Mouse (Mus musculus) liver, postnatal 0 days (tissue): ENCODE results near the gene Olfr1002. TPM values are rescaled to one million over a fixed set of nuclear protein-coding genes. Genes with fewer than 3 reads are reported as not detected.
"Not testable (repeated sequence)": the region's sequence is repeated elsewhere in the genome, so short reads cannot be mapped to it uniquely, and the experiment has no call there.

Experiments used
- ATAC-seq: fragments of 200-750 bp; cut with Nextera tagmentation; 2 replicates; pipeline ENCODE4 v1.8.0; 2017; ENCODE audit warnings: mild to moderate bottlenecking, moderate library complexity
- DNase-seq: peaks from one replicate; pipeline ENCODE4 v3.0.0-alpha.2; 2016
- H3K27ac ChIP-seq: fragments of 300-500 bp; sonication (generic); 2 replicates; pipeline ENCODE4 v1.5.1; 2014; ENCODE audit warnings: antibody characterized with exemption, moderate library complexity, mild to moderate bottlenecking, low read depth
- H3K27me3 ChIP-seq: fragments of 300-500 bp; sonication (generic); 2 replicates; pipeline ENCODE4 v1.6.1; 2014; ENCODE audit warnings: low read length, control low read depth, mixed read lengths; ENCODE audit not compliant: insufficient read depth
- H3K36me3 ChIP-seq: fragments of 300-500 bp; sonication (generic); replicated peaks from 2 replicates; pipeline ENCODE4 v1.6.1; 2014; ENCODE audit warnings: mild to moderate bottlenecking, control low read depth, low read length, moderate library complexity, mixed read lengths; ENCODE audit not compliant: insufficient read depth
- H3K4me1 ChIP-seq: fragments of 300-500 bp; sonication (generic); 2 replicates; pipeline ENCODE4 v1.6.1; 2014; ENCODE audit warnings: antibody characterized with exemption, mild to moderate bottlenecking, control low read depth; ENCODE audit not compliant: insufficient read depth
- H3K4me2 ChIP-seq: fragments of 300-500 bp; sonication (generic); 2 replicates; pipeline ENCODE4 v1.6.1; 2014; ENCODE audit warnings: low read depth, mild to moderate bottlenecking, low read length, moderate library complexity, mixed read lengths
- H3K4me3 ChIP-seq: fragments of 300-500 bp; sonication (generic); 2 replicates; pipeline ENCODE4 v1.5.1; 2014; ENCODE audit warnings: low read depth, low read length
- H3K9ac ChIP-seq: fragments of 300-500 bp; sonication (generic); replicated peaks from 2 replicates; pipeline ENCODE4 v1.6.1; 2014; ENCODE audit warnings: mild to moderate bottlenecking, moderate library complexity
- H3K9me3 ChIP-seq: fragments of 300-500 bp; sonication (generic); 2 replicates; pipeline ENCODE4 v1.6.1; 2016; ENCODE audit warnings: mild to moderate bottlenecking, control low read depth, low read length, mixed read lengths
- CTCF ChIP-seq: sonication (generic); IDR thresholded peaks from 2 replicates; pipeline ENCODE4 v1.5.1; 2016; ENCODE audit warnings: antibody characterized with exemption, low read depth
- EP300 ChIP-seq: IDR thresholded peaks from 2 replicates; pipeline ENCODE4 v1.6.1; 2016; ENCODE audit warnings: antibody characterized with exemption, low read depth, mild to moderate bottlenecking
- WGBS: fragments of 180-500 bp; shearing (Covaris S2); extraction: QIAGEN DNeasy Blood & Tissue Kit; methylation state at CpG from one replicate; pipeline ENCODE4 v1.1.7; 2014; ENCODE audit not compliant: insufficient replicate concordance; 5-methylcytosine and 5-hydroxymethylcytosine counted together
- polyA plus RNA-seq: library from polyadenylated mRNA; unstranded; fragments of >200 nt; fragmentation: Nextera tagmentation; extraction: Ambion mirVana; gene quantifications from 2 replicates; pipeline ENCODE4 v1.2.1, GENCODE M21; 2015

Gene Olfr1002
- polyA plus RNA-seq: not detected in 2 replicates

GRCm38 (mm10) chr2:85650604-85651003 is at the start of gene Olfr1002:
Gene Olfr1002 (minus strand): TSS chr2:85650704.
- TF ChIP-seq CTCF: no peak
- TF ChIP-seq EP300: no peak
- ATAC-seq: no peak
- H3K4me3 ChIP-seq: no peak within 1 kb of the TSS

GRCm38 (mm10) chr2:85689131-85689530 is 38.6 kb upstream of the Olfr1002 start, which contains the start of gene Olfr1008:
Gene Olfr1008 (plus strand): TSS chr2:85689431.
- no peak for DNase-seq
- Histone ChIP-seq H3K9ac (no peak within 1 kb of the TSS), H3K27me3 (no peaks in the 10 kb centered on the region), H3K9me3 (peaks cover 2% of the 10 kb centered on the region; the same call in 1 of the 2 replicates), H3K36me3 (no peaks in the 10 kb centered on the region), H3K4me2 (no peak within 1 kb of the TSS), H3K4me3 (no peak within 1 kb of the TSS), H3K4me1 (no peaks in the 10 kb centered on the region), H3K27ac (no peak within 1 kb of the TSS)
- ATAC-seq: no peak
- TF ChIP-seq CTCF (no peak), EP300 (no peak)

More at GRCm38 (mm10) chr2:85650604-85651003, at the start of gene Olfr1002:
- no peak within 1 kb of the TSS for H3K4me2 ChIP-seq
- no peaks in the 10 kb centered on the region for H3K36me3 ChIP-seq
- no peak for DNase-seq
- H3K27ac ChIP-seq: no peak within 1 kb of the TSS
- H3K27me3 ChIP-seq: no peaks in the 10 kb centered on the region
- 74% methylated on average over 1 of the region's 1 CpGs for WGBS
- no peaks in the 10 kb centered on the region for H3K4me1 ChIP-seq
- no peaks in the 10 kb centered on the region for H3K9me3 ChIP-seq
- no peak within 1 kb of the TSS for H3K9ac ChIP-seq

GRCm38 (mm10) chr2:85678667-85679066 is 28.2 kb upstream of the Olfr1002 start, which contains the start of gene Olfr1006:
Gene Olfr1006 (minus strand): TSS chr2:85678767.
- H3K9me3 ChIP-seq: no peaks in the 10 kb centered on the region
- H3K27me3 ChIP-seq: no peaks in the 10 kb centered on the region
- H3K4me2 ChIP-seq: no peak within 1 kb of the TSS
- DNase-seq (no peak), ATAC-seq (no peak)
- no peak within 1 kb of the TSS for H3K4me3 ChIP-seq
- TF ChIP-seq EP300: no peak
- TF ChIP-seq CTCF: no peak
- no peak within 1 kb of the TSS for H3K9ac ChIP-seq
- no peaks in the 10 kb centered on the region for H3K4me1 ChIP-seq
- H3K36me3 ChIP-seq: no peaks in the 10 kb centered on the region
- H3K27ac ChIP-seq: no peak within 1 kb of the TSS

- not testable (repeated sequence) for H3K9me3 ChIP-seq, H3K4me2 ChIP-seq, H3K9ac ChIP-seq, ATAC-seq, H3K27ac ChIP-seq, H3K4me1 ChIP-seq, H3K4me3 ChIP-seq, DNase-seq, H3K36me3 ChIP-seq, H3K27me3 ChIP-seq
Observed at GRCm38 (mm10) chr2:85664355-85664754, 13.9 kb upstream of the Olfr1002 start, which contains the start of gene Olfr154. Gene Olfr154 (minus strand): TSS chr2:85664455.

- Histone ChIP-seq H3K27me3 (no peaks in the 10 kb centered on the region), H3K27ac (no peak within 1 kb of the TSS), H3K4me3 (no peak within 1 kb of the TSS), H3K4me2 (no peak within 1 kb of the TSS), H3K9me3 (no peaks in the 10 kb centered on the region), H3K36me3 (no peaks in the 10 kb centered on the region), H3K9ac (no peak within 1 kb of the TSS), H3K4me1 (no peaks in the 10 kb centered on the region)
- no peak for TF ChIP-seq EP300
- TF ChIP-seq CTCF: no peak
- DNase-seq: no peak
- ATAC-seq: no peak
- 50% methylated on average over 1 of the region's 1 CpGs for WGBS
Observed at GRCm38 (mm10) chr2:85611803-85612202, 38.7 kb downstream of the Olfr1002 start, which contains the start of gene Olfr1000. Gene Olfr1000 (minus strand): TSS chr2:85611903.

Other genes with a start within 250 kb of the Olfr1002 start
- not detected in 2 replicates for gene Olfr992, start 241.2 kb downstream of the Olfr1002 start, polyA plus RNA-seq
- gene Olfr993, start 235.8 kb downstream of the Olfr1002 start, polyA plus RNA-seq: not detected in 2 replicates
- gene Olfr994, start 214.3 kb downstream of the Olfr1002 start, polyA plus RNA-seq: not detected in 2 replicates
- not detected in 2 replicates for gene Olfr995, start 207.1 kb downstream of the Olfr1002 start, polyA plus RNA-seq
- gene 4833423E24Rik, start 131.7 kb downstream of the Olfr1002 start, polyA plus RNA-seq: not detected in 2 replicates
- gene Olfr996, start 71.5 kb downstream of the Olfr1002 start, polyA plus RNA-seq: not detected in 2 replicates
- not detected in 2 replicates for gene Olfr998, start 61.8 kb downstream of the Olfr1002 start, polyA plus RNA-seq
- gene Olfr1000, start 38.8 kb downstream of the Olfr1002 start, polyA plus RNA-seq: not detected in 2 replicates
- gene Olfr154, start 13.8 kb upstream of the Olfr1002 start, polyA plus RNA-seq: not detected in 2 replicates
- gene Olfr1006, start 28.1 kb upstream of the Olfr1002 start, polyA plus RNA-seq: not detected in 2 replicates
- not detected in 2 replicates for gene Olfr1008, start 38.7 kb upstream of the Olfr1002 start, polyA plus RNA-seq
- gene Olfr1009, start 64.7 kb upstream of the Olfr1002 start, polyA plus RNA-seq: not detected in 2 replicates
- not detected in 2 replicates for gene Olfr1012, start 112.1 kb upstream of the Olfr1002 start, polyA plus RNA-seq
- gene Olfr1013, start 116.4 kb upstream of the Olfr1002 start, polyA plus RNA-seq: not detected in 2 replicates
- not detected in 2 replicates for gene Olfr1014, start 122.0 kb upstream of the Olfr1002 start, polyA plus RNA-seq
- not detected in 2 replicates for gene Olfr1015, start 131.3 kb upstream of the Olfr1002 start, polyA plus RNA-seq
- not detected in 2 replicates for gene Olfr1016, start 151.8 kb upstream of the Olfr1002 start, polyA plus RNA-seq
- gene Olfr1018, start 167.8 kb upstream of the Olfr1002 start, polyA plus RNA-seq: not detected in 2 replicates
- not detected in 2 replicates for gene Olfr1019, start 194.8 kb upstream of the Olfr1002 start, polyA plus RNA-seq
- not detected in 2 replicates for gene Olfr1020, start 196.3 kb upstream of the Olfr1002 start, polyA plus RNA-seq
- not detected in 2 replicates for gene Olfr1022, start 217.9 kb upstream of the Olfr1002 start, polyA plus RNA-seq
- gene Olfr1023, start 234.9 kb upstream of the Olfr1002 start, polyA plus RNA-seq: not detected in 2 replicates